Mouse (Mus musculus) G1E (cell line): ENCODE results near the gene Arid2.

Experiments
- CTCF ChIP-seq: IDR thresholded peaks from 2 replicates; pipeline ENCODE4 v1.5.1; 2012; ENCODE audit warnings: low read depth, low read length, inconsistent platforms, mixed read lengths
- GATA1 ChIP-seq: IDR thresholded peaks from 2 replicates; pipeline ENCODE4 v1.6.1; 2012; ENCODE audit warnings: borderline replicate concordance, low read length, inconsistent platforms, mixed read lengths
- GATA2 ChIP-seq: IDR thresholded peaks from 2 replicates; pipeline ENCODE4 v1.6.1; 2012; ENCODE audit warnings: low read depth, low read length, inconsistent platforms, borderline replicate concordance
- POLR2AphosphoS5 ChIP-seq: IDR thresholded peaks from 2 replicates; pipeline ENCODE4 v1.6.1; 2012; ENCODE audit warnings: low read depth, low read length, inconsistent platforms; ENCODE audit not compliant: insufficient replicate concordance
- TAL1 ChIP-seq: conservative IDR thresholded peaks from 2 replicates; pipeline ENCODE4 v1.6.1; 2012; ENCODE audit warnings: low read depth, low read length, inconsistent platforms, mixed read lengths

GRCm38 (mm10) chr15:96377263-96377662 lies 89.9 kb downstream of the Arid2 start:
- no peak for TF ChIP-seq CTCF
- no peak for TF ChIP-seq GATA1
- TF ChIP-seq GATA2, result no peak
- no peak for TF ChIP-seq POLR2AphosphoS5
- TF ChIP-seq TAL1, result no peak
